Mouse (Mus musculus) layer of hippocampus, postnatal 36 days (tissue): ENCODE measurements at regions not wholly inside any gene's neighbourhood (a gene's known extent, or its start where the extent isn't known, plus 50 kb on each side); places are given as distances from the start of the nearest gene placed in this dataset.

Source experiments
- DNase-seq, 2 experiments: peaks; one replicate each; pipeline ENCODE4 v3.0.0; 2022

DNA sequence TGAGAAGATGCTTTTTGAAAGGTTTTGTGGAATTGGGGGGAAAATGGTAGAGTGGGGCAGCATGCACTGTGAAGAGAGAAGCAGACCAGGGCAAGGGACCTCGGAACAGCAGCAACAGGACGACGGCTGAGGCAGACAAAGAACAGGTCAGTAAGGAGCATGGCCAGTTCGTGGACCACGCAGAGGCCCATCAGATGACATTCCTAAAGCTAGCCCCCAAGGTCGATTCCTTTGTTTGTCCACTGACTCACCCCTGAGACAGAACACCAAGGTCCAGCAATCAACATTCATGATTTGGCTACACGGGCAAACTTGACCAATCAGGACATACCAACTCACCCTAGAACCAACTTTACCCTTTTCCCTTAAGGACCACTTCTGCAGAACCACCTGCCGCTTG, 160.0 kb downstream of the Fam76b start:
- no peak for DNase-seq

GRCm38 (mm10) chr9:13988901-13989300, 161.4 kb downstream of the Fam76b start:
- no peak for DNase-seq

DNA sequence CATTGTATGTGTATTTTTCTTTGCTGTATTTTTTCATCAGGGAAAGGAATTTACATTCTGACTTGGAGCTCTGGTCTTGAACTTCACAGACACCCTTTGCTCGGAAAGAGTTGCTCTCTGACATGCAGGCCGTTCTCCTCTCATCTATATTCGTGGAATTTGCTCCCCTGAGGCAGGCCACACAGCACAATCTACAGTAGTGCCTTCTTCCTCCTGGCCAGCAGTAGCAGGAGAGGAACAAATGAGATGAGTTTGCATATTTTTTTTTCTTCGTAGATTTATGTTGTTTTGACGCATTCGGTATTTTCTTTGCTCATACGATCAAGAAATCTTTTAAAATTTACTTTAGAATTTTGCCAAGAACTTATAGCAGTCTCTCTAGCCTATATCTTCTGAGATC, 163.4 kb downstream of the Fam76b start:
- no peak for DNase-seq

DNA sequence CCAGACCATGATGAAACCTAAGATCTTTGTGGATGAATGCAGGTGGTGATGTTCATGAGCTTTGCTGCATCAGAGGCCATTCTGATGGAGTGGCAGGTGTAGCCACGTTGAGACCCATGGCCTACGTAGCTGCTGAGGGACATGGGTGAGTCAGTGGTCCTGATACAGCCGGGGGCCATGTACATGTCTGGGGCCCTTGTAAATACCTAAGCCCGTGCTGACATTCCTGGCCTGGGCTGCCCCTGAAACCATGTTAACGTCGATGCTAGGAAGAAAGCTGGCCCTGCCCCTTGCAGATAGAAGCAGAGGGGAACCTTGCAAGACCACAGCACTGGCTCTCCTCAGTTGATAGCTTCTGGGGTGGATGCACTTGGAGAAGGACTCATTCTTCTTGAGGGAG, 165.2 kb downstream of the Fam76b start:
- DNase-seq, result no peak

GRCm38 (mm10) chr9:13999358-13999757, 171.8 kb downstream of the Fam76b start:
- DNase-seq, result no peak

DNA sequence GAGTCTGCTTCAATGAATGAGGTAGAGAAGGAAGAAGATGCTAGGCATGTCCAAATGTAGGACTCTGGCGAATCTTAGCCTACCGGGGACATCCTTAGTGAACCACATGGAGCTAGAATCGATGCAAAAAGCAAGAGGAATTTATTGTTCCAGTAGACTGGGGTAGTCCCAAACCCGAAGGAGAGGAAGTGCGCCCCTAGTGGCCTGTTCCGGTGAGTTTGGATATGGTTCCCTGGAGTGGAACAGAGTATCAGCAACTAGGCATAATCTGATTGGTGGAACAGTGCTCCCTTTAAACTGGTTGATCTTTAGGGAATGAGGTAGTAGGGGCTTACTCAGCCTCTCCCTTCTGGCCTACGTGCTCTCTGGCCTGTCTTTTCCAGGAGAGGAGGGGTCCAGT, 174.0 kb downstream of the Fam76b start:
- no peak for DNase-seq

DNA sequence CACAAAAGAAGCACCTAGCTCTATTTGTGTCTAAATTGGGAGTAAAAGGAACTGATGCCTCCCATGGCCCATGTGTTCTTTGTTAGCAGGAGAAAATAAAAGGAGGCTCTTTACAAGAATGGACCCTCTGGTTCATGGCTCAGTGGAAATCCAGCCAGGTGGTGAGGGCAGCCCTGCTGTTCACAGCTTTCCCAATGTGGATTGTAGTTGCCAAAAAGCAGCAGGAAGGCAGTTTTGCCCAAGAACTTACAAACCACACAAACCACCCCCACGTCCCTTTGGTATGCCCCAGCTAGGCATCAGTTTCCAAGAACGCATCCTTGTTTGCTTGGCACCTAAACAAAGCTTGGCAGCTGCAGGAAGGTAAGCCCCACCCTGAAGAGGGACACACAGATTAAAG, 174.7 kb downstream of the Fam76b start:
- no peak for DNase-seq

DNA sequence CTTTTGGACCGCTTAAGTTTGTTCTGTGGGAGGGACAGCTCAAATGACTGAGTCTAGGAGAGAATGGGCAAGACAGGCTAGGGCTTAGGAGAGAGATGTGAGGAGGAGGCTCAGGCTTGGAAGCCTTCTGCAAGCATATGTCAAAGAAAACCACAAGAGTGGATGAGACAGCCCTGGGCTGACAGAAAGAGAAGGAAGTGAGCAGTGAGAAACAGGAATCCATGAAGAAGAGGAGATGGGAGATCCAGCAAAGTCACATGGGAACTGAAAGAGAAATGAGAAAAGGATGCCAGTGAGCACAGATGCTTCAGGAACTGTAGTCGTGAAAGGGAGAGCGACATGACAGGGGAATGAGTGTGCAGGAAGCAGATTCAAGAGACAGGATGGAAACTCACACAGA, 175.6 kb downstream of the Fam76b start:
- no peak for DNase-seq

DNA sequence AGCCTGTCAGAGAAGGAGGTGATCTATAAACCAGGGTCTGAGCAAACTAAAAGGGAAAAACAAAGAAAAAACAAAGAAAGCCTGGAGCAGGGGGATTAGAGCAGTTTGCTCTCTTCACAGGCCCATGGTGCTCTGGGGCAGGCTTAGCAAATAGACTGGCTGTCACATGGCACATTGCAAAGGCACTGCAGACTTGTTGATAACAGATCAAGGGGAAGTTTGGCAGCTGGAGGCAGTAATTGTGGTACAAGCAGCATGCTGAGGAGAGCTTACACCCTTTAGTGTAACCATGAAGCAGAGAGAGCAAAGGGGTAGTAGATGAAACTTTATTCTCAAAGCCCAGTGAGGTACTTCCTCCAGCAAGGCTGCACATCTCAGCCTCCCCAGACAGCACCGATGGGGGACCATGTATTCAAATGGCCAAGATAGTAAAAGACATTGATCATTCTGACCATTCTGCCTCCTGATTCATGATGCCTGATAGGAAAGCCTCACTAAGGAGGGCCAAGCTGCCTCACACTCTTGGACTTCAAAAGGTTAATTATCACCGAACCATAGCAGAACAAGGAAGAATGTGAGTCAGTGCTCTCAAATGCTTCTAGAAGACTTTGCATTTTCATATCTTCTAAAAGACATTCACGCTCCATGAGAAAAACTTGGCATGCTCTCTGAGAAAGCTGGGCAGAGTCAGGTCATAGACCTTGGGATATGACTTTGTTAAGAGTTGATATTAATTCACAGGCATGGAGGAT, 178.9 kb downstream of the Fam76b start:
- DNase-seq, result no peak

- DNase-seq, result no peak
Observed at GRCm38 (mm10) chr9:14009451-14009850, 181.9 kb downstream of the Fam76b start.

- DNase-seq, result no peak
Observed at GRCm38 (mm10) chr9:14010261-14010949, 182.9 kb downstream of the Fam76b start.

GRCm38 (mm10) chr9:14024216-14024615, 196.7 kb downstream of the Fam76b start:
- DNase-seq, result no peak

- DNase-seq, result no peak
Observed at GRCm38 (mm10) chr9:14024701-14025100, 197.2 kb downstream of the Fam76b start.

DNA sequence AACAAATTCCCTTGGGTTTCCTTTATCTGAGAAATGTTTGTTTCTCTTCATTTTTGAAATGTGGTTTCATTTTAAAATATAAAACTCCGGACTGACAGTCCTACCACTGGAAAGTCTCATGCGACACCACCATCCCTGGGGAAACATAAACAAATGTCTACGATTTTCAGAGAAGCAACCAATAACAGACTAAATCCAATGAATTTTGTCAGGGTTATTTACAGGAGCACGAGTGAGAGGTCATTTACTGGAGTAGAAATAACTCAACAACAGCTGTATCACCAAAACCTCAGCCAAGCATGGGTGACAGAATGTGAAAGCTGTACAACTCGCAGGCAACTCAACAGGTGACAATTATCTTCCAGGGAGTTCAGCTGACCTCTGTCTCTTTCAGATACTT, 200.5 kb downstream of the Fam76b start:
- DNase-seq, result no peak

GRCm38 (mm10) chr9:14031358-14032047, 204.0 kb downstream of the Fam76b start:
- DNase-seq, result no peak

GRCm38 (mm10) chr9:14032048-14032362, 204.5 kb downstream of the Fam76b start:
- DNase-seq, result no peak

DNA sequence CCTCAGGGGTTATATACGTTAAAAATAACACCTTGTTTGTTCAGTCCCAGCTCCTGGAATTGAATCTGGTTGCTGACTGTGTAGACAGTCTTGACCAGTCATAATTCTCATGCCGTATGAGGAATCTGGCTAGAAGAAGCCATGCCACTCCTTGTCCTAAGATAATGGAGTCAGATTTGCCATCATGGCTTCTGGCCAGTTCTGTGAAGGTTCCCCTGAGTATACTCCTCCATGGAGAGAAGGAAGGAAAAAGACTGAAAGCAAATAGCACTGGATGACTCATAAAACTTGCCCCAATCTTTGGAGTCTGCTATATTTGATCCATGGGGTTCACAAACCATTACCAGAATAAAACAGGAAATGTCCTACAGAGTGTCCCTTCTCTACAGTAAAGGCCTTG, 208.0 kb downstream of the Fam76b start:
- no peak for DNase-seq

DNA sequence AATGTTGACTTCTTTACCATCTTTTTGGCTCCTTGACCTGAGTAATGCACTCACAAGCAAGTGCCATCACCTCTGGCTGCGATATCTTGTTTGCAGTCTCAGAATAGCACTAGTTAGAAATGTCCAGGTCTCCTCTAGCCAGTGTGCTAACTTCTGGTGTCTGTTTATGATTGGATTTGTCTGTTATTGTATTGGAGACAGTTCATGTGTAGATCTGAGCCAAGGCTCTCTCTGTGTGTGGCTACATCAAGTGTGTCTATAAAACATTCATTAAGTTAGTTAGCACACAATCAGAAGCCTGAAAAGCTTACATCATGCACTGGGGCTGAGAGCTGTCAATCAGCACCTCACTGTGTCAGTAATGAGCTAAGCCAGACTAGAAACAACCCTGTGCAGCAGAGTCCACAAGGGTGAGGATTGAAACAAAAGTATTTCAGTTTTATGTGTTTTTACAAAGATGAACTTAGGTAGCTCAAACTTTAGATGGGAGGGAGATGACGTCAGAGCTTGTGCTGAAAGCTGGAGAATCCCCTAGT, 214.5 kb downstream of the Fam76b start:
- no peak for DNase-seq

DNA sequence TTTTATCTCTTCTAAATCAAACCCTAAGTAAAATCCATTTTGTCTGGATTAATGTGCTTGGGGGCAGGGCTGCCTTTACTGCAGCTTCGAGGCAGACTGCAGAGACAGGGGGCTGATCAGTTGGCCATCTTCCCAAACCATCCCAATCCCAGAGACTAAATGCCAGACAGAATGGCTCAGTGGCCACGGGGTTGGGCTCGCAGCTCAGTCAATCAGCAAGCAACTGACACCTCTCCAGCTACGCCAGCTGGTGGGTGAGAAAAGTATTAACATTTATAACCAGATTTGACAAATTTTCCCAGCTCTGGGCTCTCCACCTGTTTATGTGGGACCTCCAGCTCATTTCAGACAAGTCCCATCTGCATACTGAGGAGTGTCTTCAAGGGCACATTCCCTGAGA, 220.7 kb downstream of the Fam76b start:
- DNase-seq, result peak in 1 of 2 experiments; percentile 24

DNA sequence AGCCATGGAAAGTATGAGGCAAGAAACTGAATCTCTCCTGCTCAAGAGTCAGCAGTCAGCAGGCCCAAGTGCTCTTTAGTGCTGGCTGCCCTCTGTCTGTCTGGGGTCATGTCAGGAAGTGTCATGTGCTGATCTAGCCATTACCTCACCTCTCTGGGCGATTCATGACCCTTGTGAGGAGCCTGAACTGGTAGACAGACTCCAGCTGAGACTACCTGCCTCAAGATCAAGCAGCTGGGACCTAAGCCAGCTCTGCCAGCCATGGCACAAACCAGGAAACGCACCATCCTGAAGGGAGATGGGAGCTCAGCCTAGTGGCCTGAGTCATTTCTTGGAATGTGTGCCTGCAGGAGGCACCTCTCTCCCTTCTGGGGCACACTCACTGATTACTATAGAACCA, 221.2 kb upstream of the Sesn3 start:
- DNase-seq, result no peak

GRCm38 (mm10) chr9:14056410-14057172, 218.3 kb upstream of the Sesn3 start:
- DNase-seq, result no peak

DNA sequence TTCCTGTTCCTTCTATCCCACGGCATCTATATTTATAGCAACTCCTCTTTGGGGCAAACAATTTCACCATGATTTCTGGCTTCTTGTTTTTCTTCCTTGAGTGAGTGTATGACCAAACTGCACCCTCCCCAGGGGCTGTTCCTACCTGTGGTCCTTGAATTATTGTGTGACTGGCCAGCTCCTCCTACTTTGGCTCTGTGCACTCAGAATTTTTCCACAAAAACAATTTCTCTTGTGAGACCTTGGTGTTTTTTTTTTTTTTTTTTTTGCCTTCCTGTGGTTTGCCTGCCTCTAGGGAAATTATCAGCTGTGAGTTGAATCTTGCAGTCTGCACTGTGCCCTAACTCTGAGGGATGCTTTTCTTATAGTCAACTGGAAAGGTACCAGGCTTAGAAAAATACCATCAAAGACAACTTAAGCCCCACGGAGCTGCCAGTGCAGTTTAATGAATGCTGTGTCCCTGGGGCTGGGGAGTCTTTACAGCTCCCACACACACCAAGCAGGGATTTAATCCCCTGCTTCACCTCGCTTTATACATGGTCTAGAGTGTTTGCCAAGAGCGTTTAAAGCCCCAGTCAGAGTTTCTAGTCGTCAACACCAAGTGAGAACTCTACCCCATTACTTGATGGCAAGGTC, 216.2 kb upstream of the Sesn3 start:
- no peak for DNase-seq
